In genomic region chr2:167640279-167640678, GRCm38 (mm10) we compare ENCODE assay signal across 10 mouse cellular contexts. TPM values are rescaled to one million over a fixed set of nuclear protein-coding genes. Genes with fewer than 3 reads are reported as not detected.
DNase-seq lines count a peak whose midpoint lies in the region; ATAC-seq and TF ChIP-seq lines count a peak whose summit lies in the region.
"Had no signal": no experiment of that assay in that cellular context is flagged by ENCODE, and none has a peak within 500 bp of the region (broad histone marks: within the 10 kb centered on the region; RNA-seq: fewer than 3 reads in every experiment).

No protein-coding gene starts in this region.

- no peaks in the 10 kb centered on the region for H3K27me3 ChIP-seq in heart, postnatal 0 days (ENCODE audit: control insufficient read depth, insufficient read depth, low read length)
- H3K27me3 ChIP-seq in testis, adult 2 months (ENCODE audit: control insufficient read depth, insufficient read depth, low read length): no peaks in the 10 kb centered on the region
- no peaks in the 10 kb centered on the region for H3K27me3 ChIP-seq in liver, embryonic 14.5 days (ENCODE audit: control insufficient read depth, insufficient read depth, low read length)
- H3K27me3 ChIP-seq: forebrain, embryonic 12.5 days; limb, embryonic 12.5 days had no signal

- H3K9ac ChIP-seq in heart, postnatal 0 days (replicated peaks; ENCODE audit: low read depth, low read length): no peak overlapping the region
- H3K9ac ChIP-seq in liver, embryonic 14.5 days (replicated peaks): no peak overlapping the region
- H3K9ac ChIP-seq: forebrain, embryonic 12.5 days; limb, embryonic 12.5 days had no signal

- ATAC-seq in heart, postnatal 0 days (ENCODE audit: insufficient read depth, low read depth): no peak
- no peak for ATAC-seq in liver, embryonic 14.5 days (ENCODE audit: insufficient read depth)

- WGBS in heart, postnatal 0 days: 82% methylated on average over 3 of the region's 3 CpGs
- 69% methylated on average over 3 of the region's 3 CpGs for WGBS in liver, embryonic 14.5 days (ENCODE audit: insufficient replicate concordance)

- peaks cover 15% of the 10 kb centered on the region for H3K36me3 ChIP-seq in heart, postnatal 0 days (replicated peaks; ENCODE audit: control insufficient read depth, insufficient read depth, low read length)
- no peaks in the 10 kb centered on the region for H3K36me3 ChIP-seq in testis, adult 2 months (ENCODE audit: control insufficient read depth, insufficient read depth, low read length)
- no peaks in the 10 kb centered on the region; the same call in 1 of the 2 replicates for H3K36me3 ChIP-seq in liver, embryonic 14.5 days (replicated peaks; ENCODE audit: control insufficient read depth, insufficient read depth, low read depth)

- no peak overlapping the region for H3K4me2 ChIP-seq in heart, postnatal 0 days (ENCODE audit: low read depth, low read length)
- H3K4me2 ChIP-seq in liver, embryonic 14.5 days (ENCODE audit: low read depth): no peak overlapping the region
- H3K4me2 ChIP-seq: forebrain, embryonic 12.5 days; limb, embryonic 12.5 days had no signal

- DNase-seq in heart, postnatal 0 days (ENCODE audit: low spot score): no peak
- no peak for DNase-seq in heart, adult 9 months (ENCODE audit: low spot score in 2 of 2)
- no peak for DNase-seq in testis, postnatal 14 days (ENCODE audit: low spot score)
- no peak for DNase-seq in liver, embryonic 14.5 days (ENCODE audit: low read depth in 3 of 3, low spot score in 3 of 3)
- peak; percentile 86 for DNase-seq in thymus, postnatal 4 days
- DNase-seq in neural tube, embryonic 10.5 days (ENCODE audit: extremely low spot score, low spot score): no peak
- DNase-seq in ovary, postnatal 14 days (ENCODE audit: low spot score): no peak

- TF ChIP-seq POLR2A in testis, adult 2 months (IDR thresholded peaks at IDR 0.05; ENCODE audit: control insufficient read depth, low read depth, low read length): no peak

- TF ChIP-seq EP300 in heart, postnatal 0 days (IDR thresholded peaks at IDR 0.05; ENCODE audit: low read depth): no peak
- TF ChIP-seq EP300 in liver, embryonic 14.5 days (IDR thresholded peaks at IDR 0.05; ENCODE audit: low read depth): no peak

- peak; percentile 48 for TF ChIP-seq CTCF in heart, postnatal 0 days (IDR thresholded peaks at IDR 0.05; ENCODE audit: low read depth)
- TF ChIP-seq CTCF in testis, adult 2 months (IDR thresholded peaks at IDR 0.05; ENCODE audit: control insufficient read depth, insufficient read depth, insufficient replicate concordance, low read depth, low read length): peak; percentile 60; the same call in 1 of the 2 replicates
- peak; percentile 85 for TF ChIP-seq CTCF in liver, embryonic 14.5 days (IDR thresholded peaks at IDR 0.05; ENCODE audit: low read depth)

- H3K4me1 ChIP-seq in heart, postnatal 0 days (ENCODE audit: control insufficient read depth, insufficient read depth): no peaks in the 10 kb centered on the region
- H3K4me1 ChIP-seq in testis, adult 2 months (ENCODE audit: control insufficient read depth, insufficient read depth, low read length): no peaks in the 10 kb centered on the region
- peaks cover 4 to 13% of the 10 kb centered on the region in 2 experiments for H3K4me1 ChIP-seq in liver, embryonic 14.5 days (replicated peaks; ENCODE audit: control insufficient read depth in 2 of 2, insufficient read depth in 2 of 2, low read length in 1 of 2)
- H3K4me1 ChIP-seq: forebrain, embryonic 12.5 days; limb, embryonic 12.5 days had no signal

- no peak overlapping the region for H3K27ac ChIP-seq in heart, postnatal 0 days (ENCODE audit: low read depth)
- no peak overlapping the region for H3K27ac ChIP-seq in testis, adult 2 months (ENCODE audit: control insufficient read depth, insufficient read depth, low read depth, low read length)
- H3K27ac ChIP-seq in liver, embryonic 14.5 days: no peak overlapping the region
- H3K27ac ChIP-seq: forebrain, embryonic 12.5 days; limb, embryonic 12.5 days had no signal

- H3K4me3 ChIP-seq in heart, postnatal 0 days (ENCODE audit: low read depth, low read length): no peak overlapping the region
- H3K4me3 ChIP-seq in testis, adult 2 months (ENCODE audit: control insufficient read depth, low read depth, low read length): no peak overlapping the region
- no peak overlapping the region for H3K4me3 ChIP-seq in liver, embryonic 14.5 days (ENCODE audit: insufficient read depth in 1 of 2, low read depth in 2 of 2, low read length in 2 of 2)
- H3K4me3 ChIP-seq: forebrain, embryonic 12.5 days; limb, embryonic 12.5 days had no signal

- no peaks in the 10 kb centered on the region for H3K9me3 ChIP-seq in heart, postnatal 0 days (replicated peaks; ENCODE audit: control insufficient read depth, low read length)
- no peaks in the 10 kb centered on the region for H3K9me3 ChIP-seq in liver, embryonic 14.5 days (ENCODE audit: control insufficient read depth, low read length)
- H3K9me3 ChIP-seq: forebrain, embryonic 12.5 days; limb, embryonic 12.5 days had no signal

RNA-seq across cellular contexts. Expression of gene Ube2v1, which starts 8.4 kb away (rescaled TPM):
- total RNA-seq in heart, postnatal 0 days (2014; rRNA removed; ENCODE audit: low replicate concordance): 74.5 and 94.6 TPM in 2 replicates
- polyA plus RNA-seq in heart, postnatal 0 days (2015; fragmentation: Nextera tagmentation; extraction: Ambion mirVana): 150 and 152 TPM in 2 replicates
- polyA plus RNA-seq in testis, adult 2 months (2012; rRNA removed): 17.9 and 21.6 TPM in 2 replicates
- 75.0 and 75.9 TPM in 2 replicates for polyA plus RNA-seq in liver, embryonic 14.5 days (2012; rRNA removed)
- polyA plus RNA-seq in liver, embryonic 14.5 days (2014; fragmentation: Nextera tagmentation; extraction: Ambion mirVana): 145 and 158 TPM in 2 replicates

RNA-seq across cellular contexts. Expression of gene Gm20431, which starts 21.0 kb away (rescaled TPM):
- total RNA-seq in heart, postnatal 0 days (2014; rRNA removed; ENCODE audit: low replicate concordance): 5.8 and 25.5 TPM in 2 replicates
- polyA plus RNA-seq in heart, postnatal 0 days (2015; fragmentation: Nextera tagmentation; extraction: Ambion mirVana): 2.7 and 5.1 TPM in 2 replicates
- 41.0 and 48.4 TPM in 2 replicates for polyA plus RNA-seq in testis, adult 2 months (2012; rRNA removed)
- not detected in 2 replicates for polyA plus RNA-seq in liver, embryonic 14.5 days (2012; rRNA removed)
- 0.96 and 2.1 TPM in 2 replicates for polyA plus RNA-seq in liver, embryonic 14.5 days (2014; fragmentation: Nextera tagmentation; extraction: Ambion mirVana)

RNA-seq across cellular contexts. Expression of gene Cebpb, which starts 48.4 kb away (rescaled TPM):
- total RNA-seq in heart, postnatal 0 days (2014; rRNA removed; ENCODE audit: low replicate concordance): 43.5 and 50.8 TPM in 2 replicates
- 4.9 and 5.8 TPM in 2 replicates for polyA plus RNA-seq in heart, postnatal 0 days (2015; fragmentation: Nextera tagmentation; extraction: Ambion mirVana)
- 2.9 and 4.0 TPM in 2 replicates for polyA plus RNA-seq in testis, adult 2 months (2012; rRNA removed)
- polyA plus RNA-seq in liver, embryonic 14.5 days (2012; rRNA removed): 5.4 and 17.2 TPM in 2 replicates
- 12.8 and 13.2 TPM in 2 replicates for polyA plus RNA-seq in liver, embryonic 14.5 days (2014; fragmentation: Nextera tagmentation; extraction: Ambion mirVana)

RNA-seq across cellular contexts. Expression of gene Tmem189, which starts 49.3 kb away (rescaled TPM):
- total RNA-seq in heart, postnatal 0 days (2014; rRNA removed; ENCODE audit: low replicate concordance): 76.8 and 84.3 TPM in 2 replicates
- polyA plus RNA-seq in heart, postnatal 0 days (2015; fragmentation: Nextera tagmentation; extraction: Ambion mirVana): 37.6 and 39.3 TPM in 2 replicates
- 97.4 and 99.8 TPM in 2 replicates for polyA plus RNA-seq in testis, adult 2 months (2012; rRNA removed)
- 14.6 and 15.1 TPM in 2 replicates for polyA plus RNA-seq in liver, embryonic 14.5 days (2012; rRNA removed)
- polyA plus RNA-seq in liver, embryonic 14.5 days (2014; fragmentation: Nextera tagmentation; extraction: Ambion mirVana): 12.3 and 12.4 TPM in 2 replicates
